Mouse (Mus musculus): ENCODE measurements around the gene Pbrm1. TPM values are rescaled to one million over a fixed set of nuclear protein-coding genes. Genes with fewer than 3 reads are reported as not detected.
A peak's percentile ranks its signal among the peaks of the same experiment; 100 is the strongest.

Gene Pbrm1
- polyA plus RNA-seq, 1 experiment from 2014 or later, result 126 TPM

- Histone ChIP-seq H3K27me3 (ENCODE audit: insufficient read depth, low read length) (no peaks in the 10 kb centered on the region), H3K4me3 (ENCODE audit: low read length) (no peak overlapping the region), H3K27ac (ENCODE audit: low read length) (no peak overlapping the region), H3K4me2 (replicated peaks; ENCODE audit: low read depth, low read length) (no peak overlapping the region), H3K4me1 (ENCODE audit: insufficient read depth, low read length) (peaks cover 21% of the 10 kb centered on the region), H3K9ac (replicated peaks; ENCODE audit: low read length) (no peak overlapping the region), H3K9me3 (ENCODE audit: low read length) (no peaks in the 10 kb centered on the region), H3K36me3 (ENCODE audit: insufficient read depth, low read length) (no peaks in the 10 kb centered on the region)
- WGBS, result 56% methylated on average over 10 of the region's 10 CpGs
- ATAC-seq (ENCODE audit: low FRiP score, low TSS enrichment), result no peak
Measured at GRCm38 (mm10) chr14:31161638-31162037, 142.7 kb downstream of the Pbrm1 start.

- Histone ChIP-seq H3K4me3 (ENCODE audit: low read length) (no peak overlapping the region), H3K4me2 (replicated peaks; ENCODE audit: low read depth, low read length) (no peak overlapping the region), H3K27me3 (ENCODE audit: insufficient read depth, low read length) (no peaks in the 10 kb centered on the region), H3K36me3 (ENCODE audit: insufficient read depth, low read length) (no peaks in the 10 kb centered on the region), H3K9ac (replicated peaks; ENCODE audit: low read length) (no peak overlapping the region), H3K4me1 (ENCODE audit: insufficient read depth, low read length) (peaks cover 21% of the 10 kb centered on the region), H3K27ac (ENCODE audit: low read length) (no peak overlapping the region), H3K9me3 (ENCODE audit: low read length) (no peaks in the 10 kb centered on the region)
- ATAC-seq (ENCODE audit: low FRiP score, low TSS enrichment), result no peak
- 81% methylated on average over 8 of the region's 8 CpGs for WGBS
Measured at GRCm38 (mm10) chr14:31164067-31164466, 145.1 kb downstream of the Pbrm1 start.

- Histone ChIP-seq H3K9ac (replicated peaks; ENCODE audit: low read length) (no peak overlapping the region), H3K27me3 (ENCODE audit: insufficient read depth, low read length) (no peaks in the 10 kb centered on the region), H3K4me2 (replicated peaks; ENCODE audit: low read depth, low read length) (no peak overlapping the region), H3K27ac (ENCODE audit: low read length) (peak overlapping the region; percentile 35; the same call in 1 of the 2 replicates), H3K36me3 (ENCODE audit: insufficient read depth, low read length) (0 out of 2 replicates have a peak, but pooled peaks cover 2% of the 10 kb centered on the region), H3K4me3 (ENCODE audit: low read length) (no peak overlapping the region), H3K4me1 (ENCODE audit: insufficient read depth, low read length) (peaks cover 21% of the 10 kb centered on the region), H3K9me3 (ENCODE audit: low read length) (no peaks in the 10 kb centered on the region)
- ATAC-seq (ENCODE audit: low FRiP score, low TSS enrichment), result no peak
- WGBS, result 26% methylated on average over 2 of the region's 2 CpGs
Measured at GRCm38 (mm10) chr14:31165010-31165409, 146.1 kb downstream of the Pbrm1 start.

GRCm38 (mm10) chr14:31165458-31165857 lies 146.5 kb downstream of the Pbrm1 start:
- 35% methylated on average over 7 of the region's 7 CpGs for WGBS
- Histone ChIP-seq H3K4me2 (replicated peaks; ENCODE audit: low read depth, low read length) (no peak overlapping the region), H3K27me3 (ENCODE audit: insufficient read depth, low read length) (no peaks in the 10 kb centered on the region), H3K9me3 (ENCODE audit: low read length) (no peaks in the 10 kb centered on the region), H3K9ac (replicated peaks; ENCODE audit: low read length) (no peak overlapping the region), H3K4me1 (ENCODE audit: insufficient read depth, low read length) (peaks cover 21% of the 10 kb centered on the region), H3K27ac (ENCODE audit: low read length) (peak overlapping the region; percentile 35; the same call in 1 of the 2 replicates), H3K4me3 (ENCODE audit: low read length) (no peak overlapping the region), H3K36me3 (ENCODE audit: insufficient read depth, low read length) (peaks cover 7% of the 10 kb centered on the region)
- peak; percentile 53 for ATAC-seq (ENCODE audit: low FRiP score, low TSS enrichment)

GRCm38 (mm10) chr14:31165991-31166630 lies 147.2 kb downstream of the Pbrm1 start:
- peaks cover 21% of the 10 kb centered on the region for H3K4me1 ChIP-seq (ENCODE audit: insufficient read depth, low read length)
- no peak for ATAC-seq (ENCODE audit: low FRiP score, low TSS enrichment)
- H3K4me3 ChIP-seq (ENCODE audit: low read length), result peak overlapping the region; percentile 29
- H3K36me3 ChIP-seq (ENCODE audit: insufficient read depth, low read length), result peaks cover 13% of the 10 kb centered on the region
- peak overlapping the region; percentile 44; the same call in 1 of the 2 replicates for H3K9ac ChIP-seq (replicated peaks; ENCODE audit: low read length)
- H3K4me2 ChIP-seq (replicated peaks; ENCODE audit: low read depth, low read length), result peak overlapping the region; percentile 44
- 26% methylated on average over 10 of the region's 10 CpGs for WGBS
- H3K27ac ChIP-seq (ENCODE audit: low read length), result peak overlapping the region; percentile 51; the same call in 1 of the 2 replicates
- no peaks in the 10 kb centered on the region for H3K9me3 ChIP-seq (ENCODE audit: low read length)
- no peaks in the 10 kb centered on the region for H3K27me3 ChIP-seq (ENCODE audit: insufficient read depth, low read length)

GRCm38 (mm10) chr14:31166827-31167226 lies 147.9 kb downstream of the Pbrm1 start:
- Histone ChIP-seq H3K27me3 (ENCODE audit: insufficient read depth, low read length) (no peaks in the 10 kb centered on the region), H3K36me3 (ENCODE audit: insufficient read depth, low read length) (peaks cover 20% of the 10 kb centered on the region), H3K9me3 (ENCODE audit: low read length) (no peaks in the 10 kb centered on the region), H3K27ac (ENCODE audit: low read length) (0 out of 2 replicates have a peak overlapping the region, but pooled peaks have one; percentile 51), H3K4me1 (ENCODE audit: insufficient read depth, low read length) (peaks cover 21% of the 10 kb centered on the region), H3K4me2 (replicated peaks; ENCODE audit: low read depth, low read length) (peak overlapping the region; percentile 44), H3K9ac (replicated peaks; ENCODE audit: low read length) (peak overlapping the region; percentile 44; the same call in 1 of the 2 replicates), H3K4me3 (ENCODE audit: low read length) (peak overlapping the region; percentile 29)
- WGBS, result 29% methylated on average over 9 of the region's 9 CpGs
- no peak for ATAC-seq (ENCODE audit: low FRiP score, low TSS enrichment)

- no peak for ATAC-seq (ENCODE audit: low FRiP score, low TSS enrichment)
- no peaks in the 10 kb centered on the region for H3K27me3 ChIP-seq (ENCODE audit: insufficient read depth, low read length)
- H3K4me1 ChIP-seq (ENCODE audit: insufficient read depth, low read length), result peaks cover 21% of the 10 kb centered on the region
- H3K4me3 ChIP-seq (ENCODE audit: low read length), result peak within 1 kb of the TSS; percentile 29
- H3K4me2 ChIP-seq (replicated peaks; ENCODE audit: low read depth, low read length), result peak within 1 kb of the TSS; percentile 44
- no peaks in the 10 kb centered on the region for H3K9me3 ChIP-seq (ENCODE audit: low read length)
- peak within 1 kb of the TSS; percentile 40; the same call in 1 of the 2 replicates for H3K9ac ChIP-seq (replicated peaks; ENCODE audit: low read length)
- 21% methylated on average over 10 of the region's 10 CpGs for WGBS
- H3K27ac ChIP-seq (ENCODE audit: low read length), result 0 out of 2 replicates have a peak within 1 kb of the TSS, but pooled peaks have one; percentile 19
- peaks cover 36% of the 10 kb centered on the region for H3K36me3 ChIP-seq (ENCODE audit: insufficient read depth, low read length)
Measured at GRCm38 (mm10) chr14:31168425-31168824, 149.5 kb downstream of the Pbrm1 start, which contains the start of gene Stab1. TSS of gene Stab1 (minus strand) at chr14:31168641.

GRCm38 (mm10) chr14:31169508-31169907 lies 150.6 kb downstream of the Pbrm1 start:
- peaks cover 21% of the 10 kb centered on the region for H3K4me1 ChIP-seq (ENCODE audit: insufficient read depth, low read length)
- H3K36me3 ChIP-seq (ENCODE audit: insufficient read depth, low read length), result peaks cover 47% of the 10 kb centered on the region
- no peak overlapping the region for H3K4me2 ChIP-seq (replicated peaks; ENCODE audit: low read depth, low read length)
- no peak overlapping the region for H3K9ac ChIP-seq (replicated peaks; ENCODE audit: low read length)
- H3K27me3 ChIP-seq (ENCODE audit: insufficient read depth, low read length), result no peaks in the 10 kb centered on the region
- WGBS, result 71% methylated on average over 6 of the region's 6 CpGs
- no peak overlapping the region for H3K27ac ChIP-seq (ENCODE audit: low read length)
- no peaks in the 10 kb centered on the region for H3K9me3 ChIP-seq (ENCODE audit: low read length)
- ATAC-seq (ENCODE audit: low FRiP score, low TSS enrichment), result no peak
- no peak overlapping the region for H3K4me3 ChIP-seq (ENCODE audit: low read length)

- 87% methylated on average over 13 of the region's 13 CpGs for WGBS
- no peak overlapping the region for H3K4me3 ChIP-seq (ENCODE audit: low read length)
- H3K4me2 ChIP-seq (replicated peaks; ENCODE audit: low read depth, low read length), result no peak overlapping the region
- H3K36me3 ChIP-seq (ENCODE audit: insufficient read depth, low read length), result peaks cover 62% of the 10 kb centered on the region
- H3K9ac ChIP-seq (replicated peaks; ENCODE audit: low read length), result no peak overlapping the region
- no peaks in the 10 kb centered on the region for H3K27me3 ChIP-seq (ENCODE audit: insufficient read depth, low read length)
- no peak overlapping the region for H3K27ac ChIP-seq (ENCODE audit: low read length)
- ATAC-seq (ENCODE audit: low FRiP score, low TSS enrichment), result no peak
- H3K9me3 ChIP-seq (ENCODE audit: low read length), result no peaks in the 10 kb centered on the region
- H3K4me1 ChIP-seq (ENCODE audit: insufficient read depth, low read length), result peaks cover 10% of the 10 kb centered on the region
Measured at GRCm38 (mm10) chr14:31170963-31171362, 152.0 kb downstream of the Pbrm1 start.

Measured in kidney, embryonic 16.5 days (tissue).